Mouse (Mus musculus): ENCODE results near the gene Cys1.
"Not testable (repeated sequence)": the region's sequence is repeated elsewhere in the genome, so short reads cannot be mapped to it uniquely, and the experiment has no call there.

Cys1 gene

DNA sequence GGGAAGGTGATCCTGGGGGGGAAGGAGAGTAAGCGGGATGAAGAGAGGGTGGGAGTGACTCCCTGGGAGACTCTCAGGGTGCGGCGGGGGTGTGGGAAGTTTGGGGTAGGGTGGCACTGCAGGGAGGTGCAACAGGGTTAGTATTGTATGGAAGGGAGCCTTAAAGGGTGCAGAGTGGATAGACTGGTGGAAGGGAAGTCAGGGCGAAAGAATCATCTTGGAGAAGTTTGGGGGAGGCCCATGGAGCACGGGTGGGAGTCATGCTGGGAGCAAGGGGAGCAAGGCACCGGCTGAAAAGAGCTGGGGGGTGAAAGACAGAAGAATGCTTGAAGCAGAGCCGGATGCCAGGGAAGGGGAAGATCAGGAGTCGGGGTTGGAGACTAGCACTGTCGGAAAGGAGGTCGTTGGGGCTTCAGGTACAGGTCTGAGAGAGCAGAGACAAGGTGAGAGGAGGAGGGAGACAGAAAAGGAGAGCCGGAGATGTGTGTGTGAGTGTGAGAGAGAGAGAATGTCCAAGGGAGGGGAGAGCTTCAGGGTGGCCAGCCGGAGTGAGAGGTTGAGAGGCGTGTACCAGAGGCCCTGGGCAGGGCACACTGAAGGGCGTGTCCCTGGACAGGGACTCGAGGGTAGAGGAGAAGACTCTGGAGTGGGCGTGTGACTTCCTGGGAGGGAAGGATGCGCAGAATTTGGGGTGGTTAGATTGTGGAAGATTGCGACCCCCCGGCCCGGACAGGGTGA is at the start of gene Cys1:
Gene Cys1 (minus strand): TSS at position 528 of the 738 bp plus-strand sequence.
- no peak for DNase-seq (ENCODE audit: low read depth)

DNA sequence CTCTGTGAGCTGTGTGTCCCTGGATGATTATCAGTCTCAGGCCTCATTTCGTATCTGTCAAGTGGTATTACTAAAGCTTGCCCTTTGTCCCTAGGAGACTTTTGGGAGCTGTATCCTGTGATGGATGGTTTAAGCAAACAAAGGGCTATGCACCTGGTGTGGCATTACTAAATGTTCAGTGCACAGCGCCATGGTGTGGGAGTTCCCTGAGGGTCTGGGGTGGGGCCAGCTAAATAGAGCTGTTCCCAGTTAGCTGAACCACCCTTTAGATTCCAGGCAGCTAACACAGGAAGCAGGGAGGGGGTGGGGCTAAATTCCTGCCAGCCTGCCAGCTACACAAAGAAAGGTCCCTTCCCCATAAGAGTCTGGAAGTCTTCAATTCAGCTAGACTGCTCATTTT is 42.8 kb upstream of the Cys1 start:
- peak; percentile 39 for DNase-seq (ENCODE audit: low read depth)

DNA sequence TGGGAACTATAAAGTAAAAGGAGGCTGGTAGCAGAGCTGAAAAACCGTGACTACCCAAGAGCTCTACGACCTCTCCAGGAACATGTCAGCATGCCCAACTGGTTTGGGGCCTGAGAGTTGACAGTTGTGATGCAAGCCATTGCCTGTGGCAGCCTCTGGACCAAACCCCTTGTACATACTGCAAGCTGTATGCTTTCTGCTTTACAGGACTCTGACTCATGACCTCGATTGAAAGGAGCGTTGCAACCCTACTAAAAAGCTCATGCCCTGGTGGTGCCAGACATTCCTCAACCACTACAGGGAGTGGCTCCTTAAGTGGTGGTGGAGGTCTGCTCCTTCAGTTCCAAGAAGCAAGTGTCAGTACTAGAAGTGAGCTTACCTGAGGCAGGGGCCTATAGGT is 42.2 kb upstream of the Cys1 start:
- DNase-seq (ENCODE audit: low read depth) = peak; percentile 38

DNA sequence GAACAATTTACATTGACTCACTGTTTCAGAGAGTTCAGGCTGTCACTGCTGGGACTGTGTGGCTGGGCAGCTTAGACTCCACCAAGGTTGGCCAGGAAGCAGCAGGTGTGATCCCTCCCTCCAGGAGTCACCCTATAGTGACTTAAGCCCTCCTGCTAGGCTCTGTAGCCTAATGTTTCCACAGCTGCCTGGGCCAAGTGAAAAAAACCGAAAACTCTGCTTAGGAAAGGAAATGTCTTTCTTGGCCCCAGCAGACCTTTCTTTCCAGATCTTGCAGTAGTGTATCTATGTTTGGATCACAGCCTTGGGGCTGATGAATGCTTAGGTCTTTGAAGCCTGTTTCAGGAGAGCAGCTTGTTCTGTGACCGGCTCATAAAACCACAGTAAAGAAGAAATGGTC is 41.8 kb upstream of the Cys1 start:
- DNase-seq (ENCODE audit: low read depth) = peak; percentile 19

DNA sequence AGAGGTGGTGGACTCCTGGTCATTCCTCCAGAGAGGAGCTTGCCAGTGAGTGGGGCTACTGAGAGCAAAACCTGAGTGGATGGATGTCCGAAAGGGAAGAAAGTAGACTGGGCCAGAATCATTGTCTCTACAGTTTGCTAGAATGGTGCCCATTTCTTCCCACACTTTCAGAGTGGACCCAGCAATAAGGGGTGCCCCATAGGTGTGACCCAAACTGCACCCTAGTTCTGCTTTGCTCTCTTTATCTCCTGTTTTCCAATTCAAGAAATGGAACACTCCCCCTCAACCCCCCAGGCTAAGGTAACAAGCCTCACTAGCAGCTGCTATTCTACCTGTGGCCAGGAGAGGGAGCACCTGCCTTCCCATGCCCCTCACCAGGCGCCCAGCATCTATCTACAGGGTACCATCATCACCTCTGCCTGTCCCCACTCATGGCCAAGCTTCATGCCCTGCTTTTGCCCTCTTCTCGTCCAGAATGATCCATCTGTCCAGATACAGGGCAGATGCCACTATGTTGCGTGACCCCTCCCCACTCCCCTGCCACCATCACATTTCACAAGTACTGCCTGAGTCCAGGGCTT is 35.2 kb upstream of the Cys1 start:
- DNase-seq (ENCODE audit: low read depth) = peak; percentile 57

DNA sequence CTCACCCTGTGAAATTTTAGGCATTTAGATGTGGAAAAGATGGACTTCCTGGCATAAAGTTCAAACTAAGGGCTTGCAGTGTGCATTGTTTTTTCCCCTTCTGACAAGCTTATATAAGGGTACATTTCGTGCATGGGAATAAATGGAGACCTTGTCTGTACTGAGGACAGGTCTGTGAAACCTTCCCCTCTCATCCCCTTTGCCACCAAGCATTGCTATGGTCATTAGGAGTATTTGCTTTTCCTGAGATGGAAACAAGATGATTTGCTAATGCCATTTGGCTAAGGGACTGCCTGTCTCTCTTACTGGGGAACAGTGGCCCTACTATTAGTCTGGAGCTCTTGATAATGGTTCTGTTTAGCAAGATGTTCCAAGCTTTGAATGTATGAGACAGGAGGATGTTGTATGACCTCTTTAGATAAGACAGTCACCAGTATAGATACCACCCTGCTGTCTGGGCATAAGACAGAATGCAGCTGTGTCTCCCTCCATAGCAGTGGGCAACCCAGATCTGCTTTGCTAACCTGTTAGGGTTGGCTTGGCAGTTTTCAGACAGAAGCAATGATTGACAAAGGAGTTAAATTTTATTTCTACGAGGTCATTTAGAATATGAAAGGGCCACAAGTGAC is 33.8 kb upstream of the Cys1 start:
- DNase-seq (ENCODE audit: low read depth) = no peak

DNA sequence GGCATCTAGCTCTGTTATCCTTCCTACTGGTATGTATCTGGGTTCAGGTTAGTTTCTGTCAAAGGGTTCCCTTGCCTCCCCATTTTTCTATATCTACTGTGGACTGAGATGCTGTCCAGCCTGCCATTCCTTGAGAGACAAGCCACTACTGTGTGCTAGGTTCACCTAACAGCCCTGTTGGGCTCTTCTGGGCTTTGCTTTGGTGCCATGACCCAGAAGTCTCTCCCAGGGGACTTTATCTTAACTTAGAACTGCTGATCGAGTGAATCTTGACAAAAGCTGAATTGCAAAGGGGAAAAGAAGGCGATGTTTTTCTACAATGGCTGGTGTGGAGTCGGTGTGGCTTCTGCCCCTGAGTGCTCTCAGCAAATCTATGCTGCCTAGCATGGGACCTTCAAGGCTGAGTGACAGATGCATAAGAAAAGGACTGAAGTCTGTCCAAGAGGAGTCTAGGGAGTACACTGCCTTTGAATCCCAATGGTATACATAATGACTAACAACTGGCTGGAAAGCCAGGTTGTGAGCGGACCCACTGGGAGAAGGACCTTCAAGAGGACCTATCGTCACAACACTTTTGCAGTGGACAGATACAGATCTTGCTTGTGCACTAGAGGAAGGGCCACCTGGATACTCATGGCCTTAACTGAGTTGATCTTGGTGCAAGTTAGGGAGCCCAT is 33.1 kb upstream of the Cys1 start:
- DNase-seq (ENCODE audit: low read depth) = no peak

DNA sequence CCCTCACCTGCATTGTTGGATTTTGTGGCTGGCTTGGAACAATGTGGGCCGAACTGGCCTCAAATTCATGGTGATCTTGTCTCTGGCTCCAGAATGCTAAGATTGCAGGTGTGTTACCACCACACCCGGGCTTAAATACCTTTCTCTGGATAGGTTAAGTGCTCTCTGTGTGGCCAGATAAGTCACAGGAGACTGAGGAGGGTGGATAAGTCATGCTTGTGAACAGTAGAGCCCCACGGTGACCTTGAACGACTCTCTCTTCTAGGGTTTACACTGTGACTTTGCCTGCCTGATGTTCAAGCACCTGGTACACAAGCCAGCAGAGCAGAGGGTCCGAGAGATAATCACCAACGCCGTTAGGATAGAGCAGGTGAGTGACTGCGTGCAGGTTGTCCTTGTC is 30.8 kb upstream of the Cys1 start:
- no peak for DNase-seq (ENCODE audit: low read depth)

DNA sequence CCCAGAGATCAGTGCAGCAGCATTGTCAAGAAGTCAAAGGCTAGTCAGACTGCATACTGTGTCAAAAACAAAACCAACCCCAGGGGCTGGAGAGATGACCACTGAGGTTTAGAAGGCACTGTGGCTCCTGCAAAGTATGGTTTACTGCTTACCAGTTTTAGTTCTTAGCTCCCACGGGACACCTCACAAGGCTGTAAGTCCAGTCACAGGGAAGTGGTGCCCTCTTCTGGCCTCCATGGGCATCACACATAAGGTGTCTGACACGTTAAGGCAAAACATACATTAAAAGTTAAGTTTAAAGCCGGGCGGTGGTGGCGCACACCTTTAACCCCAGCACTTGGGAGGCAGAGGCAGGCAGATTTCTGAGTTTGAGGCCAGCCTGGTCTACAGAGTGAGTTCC is 29.1 kb upstream of the Cys1 start:
- DNase-seq (ENCODE audit: low read depth) = peak; percentile 74

DNA sequence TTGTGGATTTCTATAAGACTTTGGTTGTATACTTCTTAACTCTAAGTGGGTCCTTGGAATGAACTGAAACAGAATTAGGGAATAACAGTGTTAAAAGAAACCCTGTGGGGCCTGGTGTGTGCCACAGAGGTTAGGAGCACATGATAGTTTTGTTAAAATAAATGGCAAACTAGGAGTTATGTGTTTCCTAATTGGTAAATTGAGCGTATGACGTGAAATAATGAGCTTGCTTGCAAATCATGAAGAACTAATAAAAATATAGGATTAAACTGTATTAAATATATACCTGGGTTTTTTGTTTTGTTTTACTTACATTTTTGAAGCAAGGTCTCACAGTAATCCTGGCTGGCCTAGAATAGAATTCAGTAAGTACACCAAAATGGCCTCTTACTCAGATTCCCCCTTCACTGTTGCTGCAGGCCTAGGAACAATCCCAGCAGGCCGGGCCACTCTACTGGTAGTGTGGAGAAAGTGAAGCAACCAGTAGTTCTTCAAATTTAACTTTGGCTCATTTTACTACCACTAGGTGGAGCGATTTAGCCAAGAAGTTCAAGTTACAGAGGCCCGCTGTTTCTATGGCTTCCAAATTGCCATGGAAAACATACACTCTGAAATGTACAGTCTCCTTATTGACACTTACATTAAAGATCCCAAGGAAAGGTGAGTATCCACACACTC is 28.4 kb upstream of the Cys1 start:
- peak; percentile 95 for DNase-seq (ENCODE audit: low read depth)

DNA sequence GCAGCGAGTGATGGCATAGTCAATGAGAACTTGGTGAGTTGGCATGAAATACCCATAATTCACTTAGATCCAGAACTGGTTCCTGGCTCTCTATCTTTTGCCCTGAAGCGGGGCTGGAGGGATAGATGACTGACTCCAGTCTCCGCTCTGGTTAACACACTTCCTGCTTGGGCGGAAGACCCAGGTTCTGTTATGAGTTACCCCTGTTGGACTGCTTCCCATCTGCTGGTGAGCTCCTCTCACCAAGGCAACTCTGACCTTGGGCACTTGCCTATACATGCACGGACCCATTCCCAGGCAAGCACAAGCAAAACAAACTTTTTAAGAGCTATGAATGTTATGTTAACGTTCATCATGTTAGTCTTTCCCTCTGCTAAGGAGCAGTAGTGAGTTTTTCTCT is 27.8 kb upstream of the Cys1 start:
- peak; percentile 61 for DNase-seq (ENCODE audit: low read depth)

DNA sequence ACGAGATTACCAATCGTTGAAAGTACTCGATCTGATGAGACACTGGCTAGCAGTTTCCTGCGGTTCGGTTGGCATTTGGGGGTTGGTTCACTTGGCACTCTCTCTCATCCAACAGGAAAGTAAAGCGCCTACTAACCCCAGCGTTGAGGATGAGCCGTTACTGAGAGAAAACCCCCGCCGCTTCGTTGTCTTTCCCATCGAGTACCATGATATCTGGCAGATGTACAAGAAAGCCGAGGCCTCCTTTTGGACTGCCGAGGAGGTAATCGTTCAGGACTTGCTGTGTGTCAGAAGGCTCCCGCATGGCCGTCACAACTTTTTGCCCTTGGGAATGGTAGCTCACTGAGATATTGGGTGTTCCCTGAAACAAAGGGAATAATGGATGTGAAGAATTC is 27.2 kb upstream of the Cys1 start:
- no peak for DNase-seq (ENCODE audit: low read depth)

DNA sequence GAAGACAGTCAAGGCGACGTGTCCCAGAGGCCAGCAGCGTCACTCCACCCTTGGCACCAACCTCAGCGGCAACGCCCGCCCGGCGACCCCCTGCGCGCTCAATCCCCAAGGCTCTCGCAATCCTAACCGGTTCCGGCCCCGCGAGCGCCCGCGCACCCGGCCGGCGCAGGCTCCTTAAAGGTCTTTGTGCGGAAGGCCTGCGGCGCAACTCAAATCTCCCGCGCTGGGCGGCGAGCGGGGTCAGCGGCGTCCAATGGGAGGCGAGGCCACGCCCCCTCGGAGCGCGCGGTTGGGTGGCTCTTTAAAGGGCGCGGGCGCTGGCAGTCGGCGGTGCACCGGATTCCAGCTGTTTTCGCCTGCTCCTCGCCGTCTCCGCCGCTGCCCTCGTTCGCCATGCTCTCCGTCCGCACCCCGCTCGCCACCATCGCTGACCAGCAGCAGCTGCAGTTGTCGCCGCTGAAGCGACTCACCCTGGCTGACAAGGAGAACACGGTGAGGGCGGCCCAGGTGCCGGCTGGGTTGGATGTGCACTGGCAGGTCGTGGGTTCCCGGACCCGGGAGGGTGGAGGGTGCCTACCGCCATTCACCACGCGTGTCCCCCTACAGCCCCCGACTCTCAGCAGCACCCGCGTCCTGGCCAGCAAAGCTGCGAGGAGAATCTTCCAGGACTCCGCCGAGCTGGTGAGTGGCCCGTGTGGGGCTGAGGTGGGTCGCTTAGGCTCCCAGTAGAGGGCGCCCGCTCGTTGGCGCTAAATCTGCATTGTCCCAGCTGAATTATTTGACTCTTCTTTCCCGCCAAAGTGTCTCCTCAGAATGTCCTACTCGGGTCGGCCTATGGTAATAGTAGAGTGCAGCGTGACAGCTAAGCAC is 26.6 kb upstream of the Cys1 start, which contains the start of gene Rrm2:
Gene Rrm2 (plus strand): TSS at position 288 of the 870 bp plus-strand sequence.
- peak; percentile 97 for DNase-seq (ENCODE audit: low read depth)

DNA sequence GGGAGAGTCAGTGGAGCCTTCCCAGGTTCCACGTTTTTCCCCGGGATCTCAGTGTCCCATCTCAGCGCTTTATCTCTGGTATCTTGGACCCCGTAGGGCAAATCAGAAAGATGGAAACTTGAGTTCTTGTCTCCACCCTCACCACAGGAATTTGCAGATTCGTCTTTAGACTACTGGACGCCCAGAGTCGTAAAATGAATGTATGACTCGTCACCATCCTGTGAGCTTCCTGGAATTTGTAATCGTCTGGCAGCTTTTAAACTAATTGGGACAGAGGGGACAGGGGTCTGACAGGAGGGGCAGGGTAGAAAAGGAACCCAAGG is 25.8 kb upstream of the Cys1 start:
- DNase-seq (ENCODE audit: low read depth) = peak; percentile 36

DNA sequence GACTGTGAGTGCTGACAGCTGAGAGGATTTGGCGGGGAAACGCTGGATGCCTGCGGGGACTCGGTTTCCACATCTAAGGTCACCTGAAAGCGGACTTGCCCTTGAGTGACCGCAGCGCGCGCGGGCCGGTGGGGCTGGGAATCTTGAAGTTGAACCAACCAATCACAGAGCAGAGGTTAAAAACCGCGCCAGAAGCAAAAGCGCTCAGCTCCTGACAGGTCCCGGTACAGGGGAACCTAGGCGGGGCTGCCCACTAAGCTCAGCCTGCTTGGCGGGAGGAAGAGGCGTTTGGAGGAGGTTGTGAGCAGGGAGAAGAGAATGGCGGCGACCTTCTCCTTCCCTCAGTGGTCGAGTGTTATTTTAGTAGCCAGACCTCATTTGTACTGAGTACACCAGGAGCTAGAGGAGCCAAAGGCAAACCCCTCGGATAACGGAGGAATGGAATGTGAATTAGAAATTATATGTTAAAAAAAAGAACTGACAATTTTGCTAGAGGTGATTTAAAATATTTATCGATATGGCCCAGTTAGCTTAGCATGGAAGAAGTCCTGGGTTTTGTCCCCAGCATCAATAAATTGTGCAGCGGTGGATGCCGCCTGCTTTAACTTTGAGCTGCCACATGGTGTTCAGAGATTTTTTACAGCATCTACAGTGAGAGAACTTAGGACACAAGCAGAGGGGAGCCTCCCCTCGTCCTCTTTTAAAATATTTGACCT is 25.3 kb upstream of the Cys1 start:
- DNase-seq (ENCODE audit: low read depth) = peak; percentile 59

DNA sequence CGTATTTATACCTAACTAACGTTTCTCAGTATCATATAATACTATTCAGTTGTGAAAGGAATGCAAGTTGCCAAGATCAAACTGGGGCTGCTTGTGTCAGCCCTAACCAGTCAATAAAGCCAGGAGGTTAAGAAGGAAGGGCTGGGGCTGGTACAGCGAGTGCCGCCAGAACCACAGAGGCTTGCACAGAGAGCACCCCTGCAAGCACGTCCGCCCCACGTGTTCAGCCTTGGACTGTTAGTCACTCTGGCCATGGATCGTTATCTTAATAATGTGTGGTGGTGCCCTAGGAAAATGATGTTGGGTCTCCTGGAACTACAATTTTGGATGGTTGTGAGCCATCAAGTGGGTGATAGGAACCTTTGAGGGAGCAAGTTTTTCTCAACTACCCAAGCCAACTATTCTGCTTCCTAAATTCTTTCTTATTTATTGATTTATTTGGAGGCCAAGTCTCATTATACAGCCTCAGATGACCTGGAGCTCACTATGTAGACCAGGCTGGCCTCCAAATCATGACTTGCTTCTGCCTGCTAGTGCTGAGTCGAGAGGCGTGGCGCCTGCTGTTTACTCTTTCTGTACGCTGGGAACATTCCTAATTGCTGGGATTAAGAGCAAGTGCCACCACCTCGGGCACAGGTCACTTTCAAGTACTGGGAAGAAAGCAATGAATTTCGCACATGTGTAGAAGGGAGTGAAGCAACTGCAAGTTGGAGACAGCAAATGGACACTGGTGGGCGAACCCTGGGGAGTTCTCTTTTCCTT is 24.1 kb upstream of the Cys1 start:
- DNase-seq (ENCODE audit: low read depth) = no peak

DNA sequence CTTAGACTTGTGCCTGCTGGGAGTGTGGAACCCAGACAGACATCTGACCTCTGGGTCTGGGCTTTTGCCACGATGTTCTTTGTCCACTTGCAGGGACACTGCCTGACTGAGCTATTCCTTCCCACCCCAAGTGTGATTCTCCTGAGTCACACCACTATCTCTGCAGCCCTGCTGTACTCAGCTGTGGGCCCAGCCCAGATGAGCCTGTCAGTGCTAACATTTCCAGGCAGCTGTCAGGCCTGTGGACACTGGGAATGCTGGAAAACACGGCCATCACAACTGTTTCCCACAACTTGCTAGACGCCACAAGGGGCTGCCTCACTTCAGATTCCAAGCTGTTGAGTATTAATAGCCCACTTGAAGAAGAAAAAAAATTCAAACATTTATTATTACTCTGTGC is 21.4 kb upstream of the Cys1 start:
- no peak for DNase-seq (ENCODE audit: low read depth)

DNA sequence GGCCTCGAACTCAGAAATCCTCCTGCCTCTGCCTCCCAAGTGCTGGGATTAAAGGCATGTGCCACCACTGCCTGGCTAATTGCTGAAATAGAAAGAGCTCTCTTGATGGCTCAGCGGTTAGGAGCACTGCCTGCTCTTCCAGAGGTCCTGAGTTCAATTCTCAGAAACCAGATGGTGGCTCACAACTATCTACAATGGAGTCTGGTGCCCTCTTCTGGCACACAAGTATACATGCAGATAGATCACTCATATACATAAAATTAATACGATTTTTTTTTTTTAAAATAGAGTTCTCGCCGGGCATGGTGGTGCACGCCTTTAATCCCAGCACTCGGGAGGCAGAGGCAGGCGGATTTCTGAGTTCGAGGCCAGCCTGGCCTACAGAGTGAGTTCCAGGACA is 20.0 kb upstream of the Cys1 start:
- DNase-seq (ENCODE audit: low read depth) = not testable (repeated sequence)

DNA sequence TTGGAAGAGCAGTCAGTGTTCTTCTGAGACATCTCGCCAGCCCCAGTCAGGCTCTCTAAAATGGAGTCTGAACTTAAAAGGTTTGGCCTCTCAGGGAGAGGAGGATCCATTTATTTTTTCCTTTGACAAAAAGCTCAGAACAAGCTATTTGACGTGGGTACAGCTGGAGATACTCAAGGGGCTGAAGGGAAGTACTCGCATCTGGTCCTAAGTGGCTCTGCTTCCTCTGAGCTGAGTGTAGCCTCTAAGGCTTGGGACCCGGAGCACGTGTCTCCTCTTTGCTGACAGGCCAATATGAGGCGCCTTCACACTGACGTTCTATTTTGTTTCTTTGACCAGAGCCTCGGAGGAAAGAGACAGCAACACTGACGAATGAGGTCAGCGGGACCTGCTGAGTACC is 18.0 kb upstream of the Cys1 start:
- DNase-seq (ENCODE audit: low read depth) = no peak

DNA sequence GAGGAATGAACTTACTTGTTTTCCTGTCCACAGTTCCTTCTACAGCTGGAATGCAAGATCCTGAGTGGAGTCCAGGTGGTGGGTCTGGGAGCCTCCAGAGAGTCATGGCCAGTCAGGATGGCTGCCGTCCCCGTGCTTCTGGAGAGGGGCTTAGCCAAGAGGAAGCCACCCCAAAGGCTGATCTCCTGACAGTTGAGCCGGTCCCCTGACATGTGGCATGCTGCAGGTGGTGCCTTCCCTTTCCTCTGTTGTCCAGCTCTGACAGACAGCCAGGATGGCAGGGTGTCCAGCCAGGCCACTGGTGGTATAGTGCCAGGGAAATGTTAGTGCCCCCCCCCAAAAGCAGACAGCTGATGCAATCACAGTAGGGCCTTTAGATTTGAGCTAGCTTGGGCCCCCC is 16.9 kb upstream of the Cys1 start:
- no peak for DNase-seq (ENCODE audit: low read depth)
